Mouse (Mus musculus) forebrain, postnatal 0 days (tissue): ENCODE data around the gene Irf8. TPM values are rescaled to one million over a fixed set of nuclear protein-coding genes. Genes with fewer than 3 reads are reported as not detected.

Experiments
- ATAC-seq: fragments of 200-750 bp; cut with Nextera tagmentation; 2 replicates; pipeline ENCODE4 v1.8.0; 2017; ENCODE audit warnings: mild to moderate bottlenecking, moderate library complexity
- DNase-seq: peaks from one replicate; pipeline ENCODE4 v3.0.0-alpha.2; 2015
- H3K27ac ChIP-seq: fragments of 300-500 bp; sonication (generic); 2 replicates; pipeline ENCODE4 v1.5.1; 2014; ENCODE audit warnings: low read depth, mild to moderate bottlenecking, antibody characterized with exemption, low read length, moderate library complexity, mixed read lengths
- H3K27me3 ChIP-seq: fragments of 300-500 bp; sonication (generic); 2 replicates; pipeline ENCODE4 v1.6.1; 2014; ENCODE audit warnings: mild to moderate bottlenecking, low read length, mixed read lengths; ENCODE audit not compliant: insufficient read depth
- H3K36me3 ChIP-seq: fragments of 300-500 bp; sonication (generic); 2 replicates; pipeline ENCODE4 v1.6.1; 2014; ENCODE audit warnings: mild to moderate bottlenecking, moderate library complexity; ENCODE audit not compliant: insufficient read depth
- H3K4me1 ChIP-seq: fragments of 300-500 bp; sonication (generic); 2 replicates; pipeline ENCODE4 v1.6.1; 2014; ENCODE audit warnings: antibody characterized with exemption; ENCODE audit not compliant: insufficient read depth
- H3K4me2 ChIP-seq: fragments of 300-500 bp; sonication (generic); 2 replicates; pipeline ENCODE4 v1.6.1; 2014; ENCODE audit warnings: low read depth, mild to moderate bottlenecking, moderate library complexity
- H3K4me3 ChIP-seq: fragments of 300-500 bp; sonication (generic); 2 replicates; pipeline ENCODE4 v1.5.1; 2014; ENCODE audit warnings: low read depth, low read length, mixed read lengths
- H3K9ac ChIP-seq: fragments of 300-500 bp; sonication (generic); 2 replicates; pipeline ENCODE4 v1.6.1; 2014; ENCODE audit warnings: mild to moderate bottlenecking
- H3K9me3 ChIP-seq: fragments of 300-500 bp; sonication (generic); 2 replicates; pipeline ENCODE4 v1.6.1; 2016; ENCODE audit warnings: low read length
- CTCF ChIP-seq: sonication (generic); IDR thresholded peaks from 2 replicates; pipeline ENCODE4 v1.5.1; 2016; ENCODE audit warnings: antibody characterized with exemption, control low read depth, low read depth
- WGBS: fragments of 180-500 bp; shearing (Covaris S2); extraction: QIAGEN DNeasy Blood & Tissue Kit; methylation state at CpG from one replicate; pipeline ENCODE4 v1.1.7; 2014; 5-methylcytosine and 5-hydroxymethylcytosine counted together
- polyA plus RNA-seq: library from polyadenylated mRNA; unstranded; fragments of >200 nt; fragmentation: Nextera tagmentation; extraction: Ambion mirVana; gene quantifications from 2 replicates; pipeline ENCODE4 v1.2.1, GENCODE M21; 2015
- total RNA-seq: library from RNA; depleted of rRNA; stranded (reverse); fragments of >200 nt; gene quantifications from 2 replicates; pipeline ENCODE4 v1.2.3, GENCODE M21; 2014

Irf8 gene
- total and polyA plus RNA-seq, 2 experiments from 2014 or later, result 3.3 to 5.8 TPM

- no peak overlapping the region for H3K27ac ChIP-seq
- 74% methylated on average over 17 of the region's 17 CpGs for WGBS
- H3K36me3 ChIP-seq, result no peaks in the 10 kb centered on the region
- no peaks in the 10 kb centered on the region for H3K27me3 ChIP-seq
- no peaks in the 10 kb centered on the region for H3K9me3 ChIP-seq
- H3K9ac ChIP-seq, result no peak overlapping the region
- no peak overlapping the region for H3K4me2 ChIP-seq
- DNase-seq, result no peak
- H3K4me1 ChIP-seq, result no peaks in the 10 kb centered on the region
- H3K4me3 ChIP-seq, result no peak overlapping the region
- no peak for TF ChIP-seq CTCF
- no peak for ATAC-seq
Observed at GRCm38 (mm10) chr8:120741001-120741400, 4.8 kb downstream of the Irf8 start.

DNA sequence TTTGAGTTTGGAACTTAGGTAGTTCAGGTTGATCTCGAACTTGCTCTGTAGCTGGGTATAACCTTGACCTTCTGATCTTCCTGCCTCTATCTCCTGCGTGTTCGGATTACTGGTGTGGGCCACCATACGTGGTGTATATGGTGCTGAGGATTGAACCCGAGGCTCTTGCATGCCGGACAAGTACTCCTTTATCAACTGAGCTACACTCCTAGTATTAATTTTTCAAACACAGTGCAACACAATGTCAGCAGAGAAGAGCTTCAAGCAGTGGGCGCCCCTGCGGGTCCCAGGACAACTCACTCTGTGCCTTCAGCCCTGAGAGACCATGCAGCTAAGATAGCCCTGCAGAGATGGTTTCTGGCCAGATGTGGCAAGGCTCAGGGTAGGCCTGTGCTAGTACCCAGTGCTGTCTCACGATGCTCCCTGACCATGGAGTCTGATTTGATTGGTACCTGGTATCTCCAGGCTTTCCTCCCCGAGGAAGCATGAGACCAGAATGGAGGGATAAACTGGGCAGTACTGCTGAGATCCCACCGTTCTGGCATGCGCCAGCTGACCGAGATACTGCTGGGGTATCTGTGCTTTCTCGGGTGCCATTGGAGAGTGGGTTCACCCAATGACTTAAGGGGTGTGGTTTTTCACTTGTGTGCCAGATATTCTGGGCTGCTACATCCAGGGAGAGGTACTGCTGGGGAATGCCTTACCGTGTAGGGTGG lies 5.8 kb downstream of the Irf8 start:
- no peak for TF ChIP-seq CTCF
- 92% methylated on average over 15 of the region's 15 CpGs for WGBS
- Histone ChIP-seq H3K4me1 (no peaks in the 10 kb centered on the region), H3K4me3 (no peak overlapping the region), H3K9me3 (no peaks in the 10 kb centered on the region), H3K27ac (no peak overlapping the region), H3K9ac (no peak overlapping the region), H3K36me3 (no peaks in the 10 kb centered on the region), H3K4me2 (no peak overlapping the region), H3K27me3 (no peaks in the 10 kb centered on the region)
- no peak for ATAC-seq
- no peak for DNase-seq

- Histone ChIP-seq H3K4me3 (no peak overlapping the region), H3K9ac (no peak overlapping the region), H3K27me3 (no peaks in the 10 kb centered on the region), H3K36me3 (no peaks in the 10 kb centered on the region), H3K4me1 (no peaks in the 10 kb centered on the region), H3K9me3 (no peaks in the 10 kb centered on the region), H3K4me2 (no peak overlapping the region), H3K27ac (no peak overlapping the region)
- ATAC-seq (no peak), DNase-seq (no peak)
- TF ChIP-seq CTCF, result no peak
- WGBS, result 45% methylated on average over 12 of the region's 12 CpGs
Observed at GRCm38 (mm10) chr8:120743149-120743897, 7.2 kb downstream of the Irf8 start.

GRCm38 (mm10) chr8:120743898-120744290 lies 7.7 kb downstream of the Irf8 start:
- Histone ChIP-seq H3K9me3 (no peaks in the 10 kb centered on the region), H3K27ac (no peak overlapping the region), H3K27me3 (no peaks in the 10 kb centered on the region), H3K4me1 (no peaks in the 10 kb centered on the region), H3K4me3 (no peak overlapping the region), H3K4me2 (no peak overlapping the region), H3K9ac (no peak overlapping the region), H3K36me3 (no peaks in the 10 kb centered on the region)
- WGBS, result 75% methylated on average over 4 of the region's 4 CpGs
- DNase-seq (no peak), ATAC-seq (no peak)
- TF ChIP-seq CTCF, result no peak

DNA sequence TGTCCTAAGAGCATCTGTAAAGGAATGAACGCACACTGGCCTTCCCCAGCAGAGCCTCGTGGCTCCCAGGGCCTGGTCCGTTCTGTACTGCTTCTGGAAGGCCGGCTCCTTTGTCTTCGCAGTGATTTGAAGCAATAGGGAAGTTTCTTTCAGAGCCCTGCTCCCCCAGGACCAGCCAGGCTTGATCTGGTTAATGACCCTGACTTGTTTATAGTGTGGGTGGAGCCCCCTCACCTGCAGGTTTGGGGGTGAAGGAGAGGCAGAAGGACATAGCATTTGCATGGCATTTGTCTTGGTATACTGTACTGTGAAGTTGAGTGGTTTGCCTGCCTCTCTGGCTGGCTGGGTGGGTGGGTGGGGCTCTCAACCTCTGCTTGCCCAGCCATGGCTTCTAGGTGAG lies 8.3 kb downstream of the Irf8 start:
- Histone ChIP-seq H3K9me3 (no peaks in the 10 kb centered on the region), H3K4me3 (no peak overlapping the region), H3K4me1 (no peaks in the 10 kb centered on the region), H3K9ac (no peak overlapping the region), H3K4me2 (no peak overlapping the region), H3K36me3 (no peaks in the 10 kb centered on the region), H3K27ac (no peak overlapping the region), H3K27me3 (no peaks in the 10 kb centered on the region)
- TF ChIP-seq CTCF, result no peak
- no peak for ATAC-seq
- DNase-seq, result no peak
- 48% methylated on average over 5 of the region's 5 CpGs for WGBS

DNA sequence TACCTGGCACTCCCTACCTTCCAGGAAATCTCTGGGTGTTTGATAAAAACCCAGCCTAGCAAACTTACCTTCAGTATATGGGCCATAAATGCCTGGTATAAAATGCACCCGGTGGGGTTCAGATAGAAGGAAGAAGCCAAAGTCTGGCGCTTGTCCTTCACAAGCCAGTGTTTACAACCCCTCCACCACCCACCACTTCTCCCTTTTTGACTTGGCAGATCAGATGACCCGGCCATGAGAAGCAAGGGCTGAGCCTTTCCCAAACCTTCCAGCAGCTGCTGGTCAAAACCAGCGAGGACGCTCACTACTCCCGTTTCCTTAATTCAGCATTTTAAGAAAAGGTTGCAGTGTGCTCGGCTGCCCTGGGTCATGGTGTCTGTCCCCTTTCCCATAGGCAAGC lies 9.1 kb downstream of the Irf8 start:
- 74% methylated on average over 7 of the region's 7 CpGs for WGBS
- Histone ChIP-seq H3K27me3 (no peaks in the 10 kb centered on the region), H3K4me3 (no peak overlapping the region), H3K9me3 (no peaks in the 10 kb centered on the region), H3K36me3 (no peaks in the 10 kb centered on the region), H3K27ac (no peak overlapping the region), H3K4me2 (no peak overlapping the region), H3K4me1 (no peaks in the 10 kb centered on the region), H3K9ac (no peak overlapping the region)
- ATAC-seq (no peak), DNase-seq (no peak)
- TF ChIP-seq CTCF, result no peak

GRCm38 (mm10) chr8:120746007-120746701 lies 10.0 kb downstream of the Irf8 start:
- no peaks in the 10 kb centered on the region for H3K4me1 ChIP-seq
- H3K36me3 ChIP-seq, result no peaks in the 10 kb centered on the region
- WGBS, result 69% methylated on average over 18 of the region's 18 CpGs
- ATAC-seq (no peak), DNase-seq (no peak)
- no peaks in the 10 kb centered on the region for H3K9me3 ChIP-seq
- H3K27me3 ChIP-seq, result no peaks in the 10 kb centered on the region
- no peak overlapping the region for H3K27ac ChIP-seq
- H3K4me2 ChIP-seq, result no peak overlapping the region
- no peak overlapping the region for H3K9ac ChIP-seq
- no peak overlapping the region for H3K4me3 ChIP-seq
- TF ChIP-seq CTCF, result no peak
